Mouse (Mus musculus) layer of hippocampus, postnatal 14 days (tissue): ENCODE results near the gene Hist1h2be. TPM values are rescaled to one million over a fixed set of nuclear protein-coding genes. Genes with fewer than 3 reads are reported as not detected.
"Not testable (repeated sequence)": the region's sequence is repeated elsewhere in the genome, so short reads cannot be mapped to it uniquely, and the experiment has no call there.

Experiments
- DNase-seq, 2 experiments: peaks; one replicate each; pipeline ENCODE4 v3.0.0; 2021 to 2022; ENCODE audit warnings: low spot score in 2 of 2, mixed read lengths in 1 of 2
- total RNA-seq, 2 experiments: library from RNA; stranded (reverse); gene quantifications; 2 replicates each; pipeline ENCODE4 v1.2.3; 2021

Gene Hist1h2be
- total RNA-seq, 2 experiments from 2014 or later, result 6.8 to 8.7 TPM

DNA sequence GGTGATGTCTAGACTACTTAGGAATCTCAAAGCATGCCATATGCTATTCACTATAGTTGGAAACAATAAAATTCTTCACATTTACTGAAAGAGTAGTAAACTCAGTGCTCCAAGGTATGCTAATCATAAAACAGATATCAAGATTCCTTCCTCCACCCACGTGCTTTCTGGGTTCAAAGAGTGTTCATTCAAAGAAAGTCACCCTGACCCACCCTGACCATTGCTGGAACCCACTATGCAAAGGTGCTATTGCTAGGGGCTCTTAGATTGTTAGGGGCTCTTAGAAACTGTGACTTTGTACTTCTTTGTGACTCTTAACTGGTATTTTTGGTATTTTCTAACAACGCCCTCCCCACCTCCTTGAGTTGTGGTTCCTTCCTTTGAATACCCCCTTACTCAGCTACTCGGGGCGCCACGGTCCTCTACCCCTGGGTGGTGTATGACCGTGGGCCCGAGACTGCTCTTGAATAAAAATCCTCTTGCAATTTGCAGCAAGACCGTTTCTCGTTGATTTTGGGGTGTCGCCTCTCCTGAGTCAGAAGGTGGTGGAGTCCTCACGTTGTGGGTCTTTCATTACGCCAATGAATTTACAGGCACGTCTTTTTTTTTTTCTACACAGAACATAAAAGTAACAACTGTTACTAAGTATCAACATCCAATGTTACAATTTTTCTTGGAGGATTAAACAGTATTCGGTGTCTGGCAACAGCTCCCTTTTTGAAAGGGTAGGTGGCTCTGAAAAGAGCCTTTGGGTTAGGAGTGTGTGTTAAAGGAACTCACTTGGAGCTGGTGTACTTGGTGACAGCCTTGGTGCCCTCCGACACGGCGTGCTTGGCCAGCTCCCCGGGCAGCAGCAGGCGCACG, 47.7 kb downstream of the Hist1h2be start:
- not testable (repeated sequence) for DNase-seq

DNA sequence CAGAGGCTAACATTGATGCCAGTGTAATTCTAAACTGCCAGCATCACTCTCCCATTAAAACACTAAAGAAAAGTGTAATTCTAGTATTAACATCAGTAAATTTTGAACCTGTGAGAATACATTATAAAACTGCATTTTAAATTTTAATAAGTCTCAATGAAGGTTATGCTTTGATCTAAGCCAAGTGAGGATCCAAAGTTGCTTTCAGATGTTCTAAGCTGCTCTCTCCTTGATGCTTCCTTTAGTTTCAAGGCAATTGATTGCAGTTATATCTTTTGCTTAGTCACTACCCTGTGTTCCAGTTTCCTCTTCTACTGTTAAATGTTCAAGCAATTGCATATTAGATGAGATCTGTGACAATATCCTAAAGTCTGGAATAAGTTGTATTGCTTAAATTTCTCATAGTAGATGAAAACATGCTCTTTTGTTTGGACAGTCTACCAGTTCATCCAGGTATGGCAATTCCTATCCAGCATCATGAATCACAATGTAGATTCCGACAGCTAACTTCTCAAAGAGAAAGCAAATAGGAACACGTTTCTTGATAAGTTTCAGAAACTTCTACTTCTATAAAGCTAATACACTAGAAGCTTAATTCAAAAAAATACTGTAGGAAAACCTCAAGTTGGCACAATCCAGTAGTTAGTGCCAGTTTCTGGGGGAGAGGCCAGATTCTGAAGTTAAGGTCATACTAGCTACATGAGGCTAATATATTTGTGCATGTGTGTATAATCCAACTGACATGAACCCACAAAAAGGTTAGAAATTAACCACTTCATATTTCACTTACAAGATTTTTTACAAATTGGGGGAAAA, 48.5 kb downstream of the Hist1h2be start:
- no peak for DNase-seq

DNA sequence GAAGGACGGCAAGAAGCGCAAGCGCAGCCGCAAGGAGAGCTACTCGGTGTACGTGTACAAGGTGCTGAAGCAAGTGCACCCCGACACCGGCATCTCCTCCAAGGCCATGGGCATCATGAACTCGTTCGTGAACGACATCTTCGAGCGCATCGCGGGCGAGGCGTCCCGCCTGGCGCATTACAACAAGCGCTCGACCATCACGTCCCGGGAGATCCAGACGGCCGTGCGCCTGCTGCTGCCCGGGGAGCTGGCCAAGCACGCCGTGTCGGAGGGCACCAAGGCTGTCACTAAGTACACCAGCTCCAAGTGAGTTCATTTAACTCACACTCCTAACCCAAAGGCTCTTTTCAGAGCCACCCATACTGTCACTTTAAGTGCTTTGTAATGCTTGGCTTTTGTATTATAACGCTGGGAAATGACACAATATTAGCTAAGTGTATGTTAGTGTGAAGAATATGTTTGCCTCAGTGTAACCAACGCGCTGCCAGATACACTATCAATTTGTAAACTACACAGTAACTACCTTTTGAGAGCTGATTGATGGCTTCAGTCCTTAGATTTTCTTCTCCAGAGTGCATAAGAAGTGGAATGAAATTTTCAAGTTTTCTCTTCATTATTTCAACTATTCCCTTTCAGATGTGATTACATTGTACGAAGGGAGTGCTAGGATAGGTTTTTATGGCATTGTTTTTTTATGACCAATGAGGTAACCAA, 49.3 kb downstream of the Hist1h2be start:
- not testable (repeated sequence) for DNase-seq

DNA sequence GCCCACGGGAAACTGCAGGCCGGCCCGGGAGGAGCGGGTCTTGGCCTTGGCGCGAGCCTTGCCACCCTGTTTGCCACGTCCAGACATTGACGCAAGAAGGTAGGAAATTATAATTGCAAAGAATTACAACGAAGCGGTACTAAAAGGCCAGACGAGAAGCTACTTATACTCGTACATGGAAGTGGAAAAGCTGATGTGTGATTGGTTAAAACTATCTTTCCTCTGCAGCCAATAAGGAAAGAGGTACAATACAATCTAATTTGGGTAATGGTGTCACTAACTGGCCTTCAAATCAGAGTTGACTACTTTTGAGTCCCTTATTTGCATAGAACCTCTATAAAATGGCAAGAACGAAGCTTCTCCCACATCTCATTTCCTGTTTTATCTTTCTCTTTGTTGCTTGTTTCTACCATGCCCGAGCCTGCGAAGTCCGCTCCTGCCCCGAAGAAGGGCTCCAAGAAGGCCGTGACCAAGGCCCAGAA, 49.9 kb downstream of the Hist1h2be start, which contains the start of the genes Hist1h2ae and Hist1h2bg:
Gene Hist1h2ae, minus strand, starts transcription at position 199 of the 482 bp plus-strand sequence.
Gene Hist1h2bg, plus strand, starts transcription at position 375 of the 482 bp plus-strand sequence.
- peak; percentile 74 to 95 for DNase-seq

DNA sequence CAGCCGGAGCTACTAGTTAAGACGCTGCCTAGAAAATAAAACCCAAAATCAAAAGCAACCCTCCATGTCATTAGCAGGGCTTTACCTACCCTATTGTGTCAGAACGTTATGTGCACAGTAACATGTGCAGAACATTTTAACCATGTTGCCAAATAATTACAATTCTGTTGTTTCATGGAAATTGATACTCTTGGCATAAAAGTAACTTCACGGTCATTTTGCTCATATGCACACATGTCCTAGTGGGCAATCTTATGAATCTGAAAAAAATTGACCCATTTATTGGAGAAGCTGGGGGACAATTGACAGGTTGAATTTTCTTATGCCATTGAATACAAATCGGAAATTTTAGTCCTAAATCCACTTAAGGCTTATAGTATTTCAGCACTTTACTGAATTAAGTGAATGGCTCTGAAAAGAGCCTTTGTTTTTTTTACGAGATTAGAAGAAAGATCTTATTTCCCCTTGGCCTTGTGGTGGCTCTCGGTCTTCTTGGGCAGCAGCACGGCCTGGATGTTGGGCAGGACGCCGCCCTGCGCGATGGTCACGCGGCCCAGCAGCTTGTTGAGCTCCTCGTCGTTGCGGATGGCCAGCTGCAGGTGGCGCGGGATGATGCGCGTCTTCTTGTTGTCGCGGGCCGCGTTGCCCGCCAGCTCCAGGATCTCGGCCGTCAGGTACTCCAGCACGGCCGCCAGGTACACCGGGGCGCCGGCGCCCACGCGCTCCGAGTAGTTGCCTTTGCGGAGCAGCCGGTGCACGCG, 50.5 kb downstream of the Hist1h2be start:
- not testable (repeated sequence) for DNase-seq

DNA sequence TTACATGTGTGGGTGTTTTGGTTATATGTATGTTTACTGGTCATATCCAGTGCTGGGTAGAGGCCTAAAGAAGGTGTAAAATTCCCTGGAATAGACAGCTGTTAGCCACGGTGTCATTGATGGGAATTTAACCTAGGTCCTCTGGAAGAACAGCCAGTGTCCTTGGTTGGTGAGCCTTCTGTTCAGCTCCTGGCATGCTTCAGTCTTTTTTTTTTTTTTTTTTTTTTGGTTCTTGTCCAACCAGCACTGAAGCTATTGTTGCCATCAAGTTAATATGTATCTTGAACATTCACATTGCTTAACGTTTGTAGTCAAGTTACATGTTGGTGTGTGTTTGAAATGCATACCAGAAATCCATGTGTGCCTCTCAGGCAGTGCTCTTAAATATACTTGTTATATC, 56.4 kb downstream of the Hist1h2be start:
- no peak for DNase-seq

DNA sequence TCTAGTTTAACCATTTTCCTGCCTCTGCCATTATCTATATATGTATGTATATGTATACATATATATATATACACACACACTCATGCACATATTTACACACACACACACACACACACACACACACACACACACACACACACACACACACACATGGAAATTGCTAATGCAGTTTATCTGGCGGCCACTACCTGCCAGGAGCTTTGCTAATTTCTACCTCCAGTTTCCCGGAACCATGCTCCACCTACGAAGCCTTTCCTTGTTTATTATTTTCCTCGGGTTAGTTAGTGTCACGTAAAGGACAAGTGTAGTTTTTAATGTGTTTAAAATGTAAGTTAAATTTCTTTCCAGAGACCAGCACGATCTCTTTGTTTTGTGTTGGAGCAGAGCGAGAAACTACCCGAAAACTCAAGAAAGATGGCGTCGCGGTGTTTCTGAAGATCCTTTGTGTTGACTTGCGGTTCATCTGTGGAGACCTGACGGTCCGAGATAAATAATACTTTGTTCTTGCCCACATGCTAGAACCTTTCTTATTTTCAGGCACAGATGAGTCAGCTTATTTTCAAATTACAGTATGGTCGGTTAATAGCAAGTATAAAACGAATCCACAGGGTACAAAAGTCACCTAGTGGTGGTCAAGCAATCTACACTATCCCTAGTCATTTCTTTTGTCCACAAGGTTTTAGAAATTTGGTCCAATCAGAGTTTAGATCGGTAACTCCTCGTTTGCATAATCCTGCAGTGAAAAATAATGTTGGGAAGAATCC, 58.0 kb downstream of the Hist1h2be start:
- peak in 1 of 2 experiments; percentile 75 for DNase-seq

DNA sequence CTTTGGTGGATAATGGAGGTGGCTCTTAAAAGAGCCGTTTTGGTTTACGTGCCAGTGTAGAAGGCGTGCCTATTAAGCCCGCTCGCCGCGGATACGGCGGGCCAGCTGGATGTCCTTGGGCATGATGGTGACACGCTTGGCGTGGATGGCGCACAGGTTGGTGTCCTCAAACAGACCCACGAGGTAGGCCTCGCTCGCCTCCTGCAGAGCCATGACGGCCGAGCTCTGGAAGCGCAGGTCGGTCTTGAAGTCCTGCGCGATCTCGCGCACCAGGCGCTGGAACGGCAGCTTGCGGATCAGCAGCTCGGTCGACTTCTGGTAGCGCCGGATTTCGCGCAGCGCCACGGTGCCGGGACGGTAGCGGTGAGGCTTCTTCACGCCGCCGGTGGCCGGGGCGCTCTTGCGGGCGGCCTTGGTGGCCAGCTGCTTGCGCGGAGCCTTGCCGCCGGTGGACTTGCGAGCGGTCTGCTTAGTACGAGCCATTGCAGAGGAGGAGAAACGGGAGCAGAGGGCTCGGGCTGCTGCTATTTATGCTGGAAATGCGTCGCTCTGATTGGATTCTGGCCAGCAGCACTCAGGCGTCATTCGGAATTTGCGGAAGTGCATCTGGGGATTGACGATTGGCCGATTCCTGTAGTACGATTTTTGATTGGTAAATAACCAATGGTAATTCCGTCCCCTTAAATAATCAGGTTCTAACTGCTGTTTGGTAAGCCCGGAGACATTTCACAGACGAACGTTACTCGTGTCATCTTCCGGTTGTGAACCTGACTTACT, 58.9 kb downstream of the Hist1h2be start, which contains the start of gene Hist1h3e:
Gene Hist1h3e, minus strand, starts transcription at position 487 of the 777 bp plus-strand sequence.
- peak; percentile 96 to 98 for DNase-seq

DNA sequence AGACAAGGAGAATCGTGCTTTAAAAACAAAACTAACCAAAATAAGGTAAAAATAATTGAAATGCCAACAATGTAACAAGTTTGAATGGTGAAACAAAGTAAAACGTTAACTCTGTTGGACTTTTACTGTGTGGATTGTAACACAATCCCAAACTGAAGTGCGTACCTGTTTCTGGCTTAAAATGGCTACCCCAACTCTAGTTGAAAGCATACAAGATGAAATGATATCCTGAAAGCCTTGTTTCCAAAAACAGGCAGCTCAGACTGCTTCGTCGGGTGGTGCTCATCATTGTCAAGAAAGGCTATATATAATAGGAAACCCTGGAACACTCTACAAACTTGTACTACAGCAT, 59.4 kb downstream of the Hist1h2be start:
- not testable (repeated sequence) for DNase-seq

DNA sequence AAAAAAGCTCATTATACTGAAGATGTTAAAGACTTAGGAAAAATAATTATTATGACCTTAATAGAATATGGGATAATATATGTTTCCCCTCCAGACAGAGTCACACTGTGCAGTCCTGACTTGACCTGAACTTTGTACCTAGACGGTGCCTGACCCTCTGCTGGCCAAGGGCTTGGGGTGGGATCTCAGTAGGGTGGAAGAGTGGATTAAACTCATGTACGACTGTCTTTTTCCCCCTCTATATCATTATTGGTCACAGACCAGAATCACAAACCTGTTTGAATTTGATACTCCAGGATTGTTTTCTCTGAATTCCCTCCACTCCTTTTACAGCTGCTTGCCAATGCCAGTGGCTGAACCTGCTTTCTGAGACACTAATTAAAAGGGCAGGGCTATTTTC, 60.2 kb downstream of the Hist1h2be start:
- not testable (repeated sequence) for DNase-seq

DNA sequence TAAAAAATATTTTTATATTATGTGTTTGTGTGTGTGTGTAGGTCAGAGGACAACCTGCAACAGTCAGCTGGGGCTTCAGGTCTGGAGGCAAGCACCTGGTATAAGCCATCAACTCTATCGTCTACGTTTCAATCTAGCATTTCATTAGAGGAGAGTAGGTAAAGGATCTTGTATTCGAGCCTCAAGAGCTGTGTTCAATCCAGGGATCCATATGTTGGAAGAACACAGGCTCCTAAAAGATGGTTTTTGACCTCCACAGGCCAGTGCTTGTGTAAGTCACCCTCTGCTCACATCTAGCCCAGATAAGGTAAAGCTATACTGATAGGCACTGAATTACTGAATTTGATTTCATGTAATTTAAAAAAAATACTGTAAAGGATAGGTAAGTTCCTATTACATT, 64.0 kb downstream of the Hist1h2be start:
- no peak for DNase-seq

DNA sequence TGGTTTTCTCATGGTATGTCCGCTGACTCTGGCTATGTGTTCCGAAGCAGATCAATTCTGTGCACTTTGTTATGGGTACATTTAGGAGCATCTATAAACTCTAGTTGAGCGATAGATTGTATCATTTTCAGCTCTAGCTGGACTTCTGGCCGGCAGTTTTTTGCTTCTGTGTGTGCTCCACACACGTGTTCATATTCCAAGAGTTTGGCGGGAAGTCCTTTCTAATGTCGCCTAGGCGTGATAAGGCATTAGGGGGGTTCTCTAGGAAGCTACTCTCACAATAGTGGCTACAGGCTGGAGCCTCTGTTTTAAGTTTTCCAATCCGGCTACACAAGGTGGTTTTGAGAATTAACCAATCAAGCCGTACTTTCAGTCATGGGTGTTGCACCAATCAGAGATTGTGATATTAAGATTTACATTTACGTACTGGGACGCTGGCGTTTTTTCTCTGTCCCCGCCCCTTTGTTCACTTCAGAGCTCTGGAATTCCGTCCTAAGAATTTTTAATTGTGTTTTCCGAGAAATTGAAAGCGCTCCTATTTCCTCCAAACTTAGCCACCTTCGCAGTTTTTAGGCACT, 65.0 kb downstream of the Hist1h2be start:
- DNase-seq, result peak; percentile 63 to 89

DNA sequence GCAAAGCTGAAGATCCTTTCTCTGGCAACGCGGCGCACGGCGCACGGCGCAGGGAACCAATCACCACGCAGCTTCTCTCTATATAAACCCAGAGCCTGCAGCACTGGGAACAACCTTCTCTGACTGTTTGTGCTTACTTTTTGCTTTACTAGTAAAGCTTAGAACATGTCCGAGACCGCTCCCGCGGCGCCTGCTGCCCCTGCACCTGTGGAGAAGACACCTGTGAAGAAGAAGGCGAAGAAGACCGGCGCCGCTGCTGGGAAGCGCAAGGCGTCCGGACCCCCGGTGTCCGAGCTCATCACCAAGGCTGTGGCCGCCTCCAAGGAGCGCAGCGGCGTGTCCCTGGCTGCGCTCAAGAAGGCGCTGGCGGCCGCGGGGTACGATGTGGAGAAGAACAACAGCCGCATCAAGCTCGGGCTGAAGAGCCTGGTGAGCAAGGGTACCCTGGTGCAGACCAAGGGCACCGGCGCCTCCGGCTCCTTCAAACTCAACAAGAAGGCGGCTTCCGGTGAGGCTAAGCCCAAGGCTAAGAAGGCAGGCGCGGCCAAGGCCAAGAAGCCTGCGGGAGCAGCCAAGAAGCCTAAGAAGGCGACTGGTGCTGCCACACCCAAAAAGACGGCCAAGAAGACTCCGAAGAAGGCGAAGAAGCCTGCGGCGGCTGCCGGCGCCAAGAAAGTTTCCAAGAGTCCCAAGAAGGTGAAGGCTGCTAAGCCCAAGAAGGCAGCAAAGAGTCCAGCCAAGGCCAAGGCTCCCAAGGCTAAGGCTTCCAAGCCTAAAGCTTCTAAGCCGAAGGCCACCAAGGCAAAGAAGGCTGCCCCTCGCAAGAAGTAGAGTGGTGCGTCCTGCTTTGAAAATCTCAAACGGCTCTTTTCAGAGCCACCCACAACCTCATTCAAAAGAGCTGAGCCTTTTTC, 65.7 kb downstream of the Hist1h2be start:
- DNase-seq, result peak; percentile 68 to 73

DNA sequence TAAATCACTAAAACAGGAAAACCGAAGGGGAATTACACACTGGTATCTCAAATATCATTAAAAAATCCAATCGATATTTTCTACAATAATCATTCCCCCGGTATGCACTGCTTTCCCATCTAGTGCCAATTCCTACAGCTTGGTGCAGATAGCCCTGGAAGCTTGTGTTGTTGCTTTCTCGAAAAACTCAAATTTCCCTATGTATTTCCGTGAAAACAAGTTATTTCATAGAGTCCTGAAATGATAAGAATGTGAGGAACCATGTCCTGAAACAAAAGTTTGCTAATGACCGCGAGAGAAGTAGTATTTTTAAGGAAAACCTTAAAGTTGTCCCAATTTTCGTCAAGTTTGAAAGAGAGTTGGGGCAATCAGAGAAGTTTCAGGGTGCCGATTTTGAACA, 66.5 kb downstream of the Hist1h2be start:
- DNase-seq, result no peak

DNA sequence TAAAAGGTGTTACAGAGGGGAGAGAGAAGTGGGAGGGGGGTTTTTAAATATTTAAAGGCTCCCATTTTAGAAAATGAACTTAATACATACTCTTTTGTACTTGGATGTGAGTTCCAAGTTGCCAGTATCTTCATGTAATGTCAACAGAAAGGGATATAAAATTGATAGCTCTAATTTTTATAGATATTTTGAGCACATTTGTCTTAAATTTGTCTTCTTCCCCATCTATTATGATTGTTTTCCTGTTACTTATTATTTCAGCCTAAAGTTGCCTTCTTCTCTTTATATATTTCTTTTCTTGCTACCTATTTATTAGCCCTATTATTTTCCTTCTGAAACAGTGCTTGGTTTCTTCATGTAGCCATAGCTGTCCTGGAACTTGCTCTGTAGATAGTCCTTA, 68.0 kb downstream of the Hist1h2be start, which contains the start of gene Hist1h1d:
Gene Hist1h1d, plus strand, starts transcription at position 301 of the 400 bp plus-strand sequence.
- no peak for DNase-seq

DNA sequence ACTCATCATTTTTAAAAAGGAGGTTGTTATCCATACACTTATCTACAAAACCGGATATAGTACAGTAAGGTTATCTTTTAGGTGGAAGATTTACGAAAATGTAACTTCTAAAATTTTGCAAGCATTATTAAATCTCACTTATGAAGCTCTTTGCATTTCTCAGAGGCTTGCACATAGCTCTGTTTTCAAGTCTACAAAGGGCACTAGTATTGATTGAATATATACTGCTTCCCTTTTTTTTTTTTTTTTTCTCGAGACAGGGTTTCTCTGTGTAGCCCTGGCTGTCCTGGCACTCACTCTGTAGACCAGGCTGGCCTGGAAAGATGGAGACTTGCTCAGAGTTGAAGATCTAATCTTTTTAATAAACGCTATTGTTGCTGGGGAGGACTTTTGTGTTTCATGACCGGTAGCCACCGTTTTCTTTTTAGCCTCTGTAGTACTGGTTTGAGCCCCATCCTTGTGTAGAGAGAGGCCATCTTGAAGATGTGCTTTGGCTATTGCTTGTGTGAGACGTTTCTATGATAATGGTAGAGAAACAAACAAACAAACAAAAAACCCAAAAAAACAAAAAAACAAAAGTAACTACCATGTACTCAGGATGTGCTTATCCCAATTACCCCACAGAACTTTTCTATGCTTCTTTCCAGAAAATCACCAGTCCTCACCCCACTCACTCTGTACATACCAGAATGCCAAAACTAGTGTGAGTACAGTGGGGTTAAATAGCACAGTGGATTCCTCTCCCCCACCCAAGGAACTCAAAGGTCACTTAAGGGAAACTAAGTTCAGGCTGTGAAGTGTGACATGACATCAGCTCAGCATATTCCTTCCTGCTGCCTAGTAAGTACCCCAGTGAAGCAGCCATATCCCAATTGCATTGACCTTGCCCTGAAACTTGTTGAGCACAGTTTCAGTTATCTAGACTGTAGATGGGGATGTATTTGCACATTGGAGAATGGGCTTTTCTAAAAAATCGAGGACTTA, 68.7 kb downstream of the Hist1h2be start:
- DNase-seq, result no peak
